Mouse (Mus musculus) cerebellum, adult 2 months (tissue): ENCODE results near the gene Usf1.

Source experiments
- CTCF ChIP-seq: fragments of 200-500 bp; IDR thresholded peaks from 2 replicates; pipeline ENCODE4 v1.5.1; 2011; ENCODE audit warnings: low read depth, mild to moderate bottlenecking, control low read depth, low read length, moderate library complexity, borderline replicate concordance; ENCODE audit not compliant: insufficient read depth
- POLR2A ChIP-seq: fragments of 200-500 bp; IDR thresholded peaks from 2 replicates; pipeline ENCODE4 v1.6.1; 2011; ENCODE audit warnings: low read length, control low read depth, borderline replicate concordance; ENCODE audit not compliant: insufficient read depth

DNA sequence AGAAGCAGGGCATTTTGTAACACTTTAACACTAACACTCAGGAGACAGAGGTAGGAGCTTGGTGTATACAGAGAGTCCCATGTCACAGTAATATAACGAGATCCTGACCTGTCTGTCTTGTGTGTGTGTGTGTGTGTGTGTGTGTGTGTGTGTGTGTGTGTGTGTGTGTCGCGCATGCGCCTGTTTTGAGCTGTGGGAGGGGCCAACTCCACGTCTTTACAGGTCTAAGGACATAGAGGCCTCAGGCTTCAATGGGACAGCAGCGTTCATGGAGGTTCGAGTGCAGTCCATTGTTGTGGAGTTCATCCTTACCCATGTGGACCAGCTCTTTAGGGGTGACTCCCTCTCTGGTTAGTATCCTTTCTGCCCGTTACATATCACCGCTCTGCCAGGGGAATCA, 8.1 kb upstream of the Usf1 start:
- TF ChIP-seq CTCF (no peak), POLR2A (no peak)
